Mouse (Mus musculus): ENCODE results near the gene Pawr. TPM values are rescaled to one million over a fixed set of nuclear protein-coding genes. Genes with fewer than 3 reads are reported as not detected.

Gene Pawr
- total and polyA plus RNA-seq, 2 experiments from 2014 or later = 2.7 to 3.5 TPM

- H3K4me2 ChIP-seq (ENCODE audit: low read depth, low read length) = no peak overlapping the region
- no peak overlapping the region for H3K9ac ChIP-seq (replicated peaks; ENCODE audit: low read depth, low read length)
- no peaks in the 10 kb centered on the region for H3K27me3 ChIP-seq (ENCODE audit: control insufficient read depth, insufficient read depth, low read length)
- H3K9me3 ChIP-seq (replicated peaks; ENCODE audit: control insufficient read depth, low read length) = no peaks in the 10 kb centered on the region
- H3K4me3 ChIP-seq (ENCODE audit: low read depth, low read length) = no peak overlapping the region
- TF ChIP-seq CTCF (IDR thresholded peaks at IDR 0.05; ENCODE audit: low read depth) (no peak), EP300 (IDR thresholded peaks at IDR 0.05; ENCODE audit: low read depth) (no peak)
- 81% methylated on average over 4 of the region's 4 CpGs for WGBS
- ATAC-seq (ENCODE audit: insufficient read depth, low read depth) = no peak
- no peak overlapping the region for H3K27ac ChIP-seq (ENCODE audit: low read depth)
- DNase-seq (ENCODE audit: low spot score) = no peak
- no peaks in the 10 kb centered on the region for H3K36me3 ChIP-seq (replicated peaks; ENCODE audit: control insufficient read depth, insufficient read depth, low read length)
- peaks cover 11% of the 10 kb centered on the region for H3K4me1 ChIP-seq (ENCODE audit: control insufficient read depth, insufficient read depth)
These were observed 118.5 kb downstream of the Pawr start for GRCm38 (mm10) chr10:108450401-108450800.

- ATAC-seq (ENCODE audit: insufficient read depth, low read depth) = no peak
These were observed 119.6 kb downstream of the Pawr start for GRCm38 (mm10) chr10:108451516-108451915.

GRCm38 (mm10) chr10:108452421-108452820 is 120.5 kb downstream of the Pawr start:
- DNase-seq (ENCODE audit: low spot score) (no peak), ATAC-seq (ENCODE audit: insufficient read depth, low read depth) (no peak)
- H3K4me1 ChIP-seq (ENCODE audit: control insufficient read depth, insufficient read depth) = no peaks in the 10 kb centered on the region
- no peak overlapping the region for H3K27ac ChIP-seq (ENCODE audit: low read depth)
- H3K4me3 ChIP-seq (ENCODE audit: low read depth, low read length) = no peak overlapping the region
- H3K36me3 ChIP-seq (replicated peaks; ENCODE audit: control insufficient read depth, insufficient read depth, low read length) = no peaks in the 10 kb centered on the region
- no peak overlapping the region for H3K4me2 ChIP-seq (ENCODE audit: low read depth, low read length)
- TF ChIP-seq EP300 (IDR thresholded peaks at IDR 0.05; ENCODE audit: low read depth) (no peak), CTCF (IDR thresholded peaks at IDR 0.05; ENCODE audit: low read depth) (no peak)
- WGBS = 91% methylated on average over 9 of the region's 9 CpGs
- H3K9ac ChIP-seq (replicated peaks; ENCODE audit: low read depth, low read length) = no peak overlapping the region
- no peaks in the 10 kb centered on the region for H3K27me3 ChIP-seq (ENCODE audit: control insufficient read depth, insufficient read depth, low read length)
- no peaks in the 10 kb centered on the region for H3K9me3 ChIP-seq (replicated peaks; ENCODE audit: control insufficient read depth, low read length)

More at GRCm38 (mm10) chr10:108451516-108451915, 119.6 kb downstream of the Pawr start:
- no peak overlapping the region for H3K9ac ChIP-seq (replicated peaks; ENCODE audit: low read depth, low read length)
- no peaks in the 10 kb centered on the region for H3K27me3 ChIP-seq (ENCODE audit: control insufficient read depth, insufficient read depth, low read length)
- H3K36me3 ChIP-seq (replicated peaks; ENCODE audit: control insufficient read depth, insufficient read depth, low read length) = no peaks in the 10 kb centered on the region
- TF ChIP-seq CTCF (IDR thresholded peaks at IDR 0.05; ENCODE audit: low read depth) = no peak
- no peak for TF ChIP-seq EP300 (IDR thresholded peaks at IDR 0.05; ENCODE audit: low read depth)
- H3K4me2 ChIP-seq (ENCODE audit: low read depth, low read length) = no peak overlapping the region
- peaks cover 4% of the 10 kb centered on the region; the same call in 1 of the 2 replicates for H3K4me1 ChIP-seq (ENCODE audit: control insufficient read depth, insufficient read depth)
- WGBS = 78% methylated on average over 8 of the region's 8 CpGs
- no peaks in the 10 kb centered on the region for H3K9me3 ChIP-seq (replicated peaks; ENCODE audit: control insufficient read depth, low read length)
- no peak overlapping the region for H3K27ac ChIP-seq (ENCODE audit: low read depth)
- H3K4me3 ChIP-seq (ENCODE audit: low read depth, low read length) = no peak overlapping the region
- no peak for DNase-seq (ENCODE audit: low spot score)

GRCm38 (mm10) chr10:108453561-108453960 is 121.6 kb downstream of the Pawr start:
- H3K36me3 ChIP-seq (replicated peaks; ENCODE audit: control insufficient read depth, insufficient read depth, low read length) = no peaks in the 10 kb centered on the region
- TF ChIP-seq EP300 (IDR thresholded peaks at IDR 0.05; ENCODE audit: low read depth) = no peak
- no peak for TF ChIP-seq CTCF (IDR thresholded peaks at IDR 0.05; ENCODE audit: low read depth)
- H3K9me3 ChIP-seq (replicated peaks; ENCODE audit: control insufficient read depth, low read length) = no peaks in the 10 kb centered on the region
- DNase-seq (ENCODE audit: low spot score) (no peak), ATAC-seq (ENCODE audit: insufficient read depth, low read depth) (no peak)
- WGBS = 64% methylated on average over 2 of the region's 2 CpGs
- H3K4me3 ChIP-seq (ENCODE audit: low read depth, low read length) = no peak overlapping the region
- no peaks in the 10 kb centered on the region for H3K27me3 ChIP-seq (ENCODE audit: control insufficient read depth, insufficient read depth, low read length)
- no peaks in the 10 kb centered on the region for H3K4me1 ChIP-seq (ENCODE audit: control insufficient read depth, insufficient read depth)
- H3K4me2 ChIP-seq (ENCODE audit: low read depth, low read length) = no peak overlapping the region
- no peak overlapping the region for H3K9ac ChIP-seq (replicated peaks; ENCODE audit: low read depth, low read length)
- no peak overlapping the region for H3K27ac ChIP-seq (ENCODE audit: low read depth)

GRCm38 (mm10) chr10:108454691-108455117 is 122.8 kb downstream of the Pawr start:
- H3K4me1 ChIP-seq (ENCODE audit: control insufficient read depth, insufficient read depth) = no peaks in the 10 kb centered on the region
- no peaks in the 10 kb centered on the region for H3K36me3 ChIP-seq (replicated peaks; ENCODE audit: control insufficient read depth, insufficient read depth, low read length)
- H3K9me3 ChIP-seq (replicated peaks; ENCODE audit: control insufficient read depth, low read length) = no peaks in the 10 kb centered on the region
- no peak overlapping the region for H3K9ac ChIP-seq (replicated peaks; ENCODE audit: low read depth, low read length)
- no peaks in the 10 kb centered on the region for H3K27me3 ChIP-seq (ENCODE audit: control insufficient read depth, insufficient read depth, low read length)
- H3K4me3 ChIP-seq (ENCODE audit: low read depth, low read length) = no peak overlapping the region
- H3K27ac ChIP-seq (ENCODE audit: low read depth) = no peak overlapping the region
- H3K4me2 ChIP-seq (ENCODE audit: low read depth, low read length) = no peak overlapping the region
- no peak for DNase-seq (ENCODE audit: low spot score)
- WGBS = 53% methylated on average over 11 of the region's 11 CpGs
- no peak for ATAC-seq (ENCODE audit: insufficient read depth, low read depth)
- TF ChIP-seq CTCF (IDR thresholded peaks at IDR 0.05; ENCODE audit: low read depth) = no peak
- TF ChIP-seq EP300 (IDR thresholded peaks at IDR 0.05; ENCODE audit: low read depth) = no peak

- Histone ChIP-seq H3K27ac (ENCODE audit: low read depth) (no peak overlapping the region), H3K4me2 (ENCODE audit: low read depth, low read length) (no peak overlapping the region), H3K4me3 (ENCODE audit: low read depth, low read length) (no peak overlapping the region), H3K27me3 (ENCODE audit: control insufficient read depth, insufficient read depth, low read length) (no peaks in the 10 kb centered on the region), H3K9me3 (replicated peaks; ENCODE audit: control insufficient read depth, low read length) (no peaks in the 10 kb centered on the region), H3K9ac (replicated peaks; ENCODE audit: low read depth, low read length) (no peak overlapping the region), H3K36me3 (replicated peaks; ENCODE audit: control insufficient read depth, insufficient read depth, low read length) (no peaks in the 10 kb centered on the region), H3K4me1 (ENCODE audit: control insufficient read depth, insufficient read depth) (no peaks in the 10 kb centered on the region)
- TF ChIP-seq EP300 (IDR thresholded peaks at IDR 0.05; ENCODE audit: low read depth) (no peak), CTCF (IDR thresholded peaks at IDR 0.05; ENCODE audit: low read depth) (no peak)
- no peak for ATAC-seq (ENCODE audit: insufficient read depth, low read depth)
- no peak for DNase-seq (ENCODE audit: low spot score)
- 59% methylated on average over 10 of the region's 10 CpGs for WGBS
These were observed 123.3 kb downstream of the Pawr start for GRCm38 (mm10) chr10:108455204-108455603.

Data from heart, postnatal 0 days (tissue).